Mouse (Mus musculus) megakaryocyte-erythroid progenitor cell, adult 5-6 weeks (primary cell): ENCODE results near the gene Slc6a2. TPM values are rescaled to one million over a fixed set of nuclear protein-coding genes. Genes with fewer than 3 reads are reported as not detected.

Source experiments
- ATAC-seq: replicated peaks from 2 replicates; pipeline ENCODE4 v1.8.0; 2016; ENCODE audit warnings: mild to moderate bottlenecking, inconsistent platforms; ENCODE audit not compliant: severe bottlenecking, poor library complexity, low FRiP score, low TSS enrichment
- total RNA-seq, 2 experiments: library from RNA; stranded (forward) in 1 of 2; stranded (reverse) in 1 of 2; fragments of 200-1000, 215-1000 nt in 1 of 2; fragments of >200 nt in 1 of 2; fragmentation: Nextera tagmentation in 1 of 2; gene quantifications; 2 replicates each; pipeline ENCODE4 v1.2.3; 2014 to 2017

The Slc6a2 gene
- not detected in 2 replicates for total RNA-seq (2014; fragmentation: Nextera tagmentation)
- not detected in 2 replicates for total RNA-seq (2017)

DNA sequence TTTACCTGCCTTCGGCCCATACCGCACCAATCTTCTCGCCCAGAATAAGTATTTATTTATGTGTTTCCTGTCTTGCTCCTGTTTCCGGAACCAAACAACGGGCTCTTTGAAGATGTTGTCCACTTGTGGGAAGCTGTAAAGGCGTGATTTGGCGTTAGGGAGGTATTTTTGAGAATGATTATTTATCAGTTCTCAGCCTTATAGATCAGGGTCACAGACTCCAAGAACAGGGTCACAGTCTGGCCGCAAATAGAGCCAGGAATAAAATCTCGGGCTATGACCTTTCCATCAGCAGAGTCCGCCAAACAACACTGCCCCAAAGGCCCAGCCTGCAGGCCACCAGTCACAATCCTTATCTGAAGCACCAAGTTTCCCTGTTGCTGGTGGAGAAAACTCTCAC is at the start of gene Slc6a2:
Gene Slc6a2, plus strand, starts transcription at position 301 of the 400 bp plus-strand sequence.
- no peak for ATAC-seq

DNA sequence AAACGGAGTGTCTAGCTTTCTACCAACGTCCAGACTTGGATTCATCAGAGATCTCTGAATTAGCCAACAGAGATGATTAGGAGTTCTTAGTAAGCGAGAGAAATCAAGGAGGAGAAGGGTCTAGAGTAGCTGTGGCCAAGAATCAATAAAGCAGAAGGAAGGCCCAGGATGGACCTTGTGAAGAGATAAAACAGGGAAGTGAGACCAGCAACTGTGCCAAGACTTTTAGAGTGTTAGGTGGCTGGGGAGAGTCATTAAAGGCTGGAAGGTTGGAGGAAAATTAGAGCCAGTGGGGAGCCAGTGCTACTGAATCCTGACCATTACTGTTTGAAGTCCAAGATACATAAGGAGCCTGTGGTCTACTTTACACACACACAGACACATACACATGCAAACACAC is 48.4 kb upstream of the Slc6a2 start:
- ATAC-seq = no peak

DNA sequence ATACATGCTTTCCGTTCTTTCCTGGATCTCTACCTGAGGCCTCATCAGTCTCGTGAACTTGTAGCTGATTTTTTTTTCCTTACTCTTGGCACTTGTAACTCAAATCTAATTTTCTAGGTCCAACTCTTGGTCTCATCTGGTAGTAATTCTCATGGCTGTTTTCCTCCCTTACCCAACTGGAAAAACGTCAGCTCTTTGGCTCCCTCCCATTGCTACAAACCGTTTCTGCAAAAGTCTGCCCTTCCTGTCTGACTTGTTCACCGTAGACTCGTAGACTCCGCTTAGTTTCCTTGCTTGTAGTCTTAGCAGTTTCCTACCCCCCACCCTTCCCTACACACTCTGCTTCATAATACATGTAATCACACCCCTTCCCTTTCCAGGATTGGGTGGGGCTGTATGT is 46.5 kb upstream of the Slc6a2 start:
- no peak for ATAC-seq

DNA sequence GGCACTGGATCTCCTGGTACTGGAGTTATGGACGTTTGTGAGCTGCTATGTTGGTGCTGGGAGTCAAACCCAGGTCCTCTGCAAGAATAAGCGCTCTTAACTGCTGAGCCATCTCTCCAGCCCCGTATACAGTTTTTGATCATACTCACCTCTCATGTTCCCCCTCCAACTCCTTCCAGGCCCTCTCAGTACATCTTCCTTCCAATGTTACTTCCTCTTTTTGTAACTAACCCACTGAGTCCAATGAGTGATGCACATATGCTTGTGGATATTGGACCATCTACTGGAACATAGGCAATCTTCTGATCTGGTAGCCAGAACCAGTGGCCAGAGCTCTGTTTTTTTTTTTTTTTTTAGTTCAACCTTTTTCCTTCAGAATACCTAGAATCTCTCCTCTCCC is 43.8 kb upstream of the Slc6a2 start:
- no peak for ATAC-seq

DNA sequence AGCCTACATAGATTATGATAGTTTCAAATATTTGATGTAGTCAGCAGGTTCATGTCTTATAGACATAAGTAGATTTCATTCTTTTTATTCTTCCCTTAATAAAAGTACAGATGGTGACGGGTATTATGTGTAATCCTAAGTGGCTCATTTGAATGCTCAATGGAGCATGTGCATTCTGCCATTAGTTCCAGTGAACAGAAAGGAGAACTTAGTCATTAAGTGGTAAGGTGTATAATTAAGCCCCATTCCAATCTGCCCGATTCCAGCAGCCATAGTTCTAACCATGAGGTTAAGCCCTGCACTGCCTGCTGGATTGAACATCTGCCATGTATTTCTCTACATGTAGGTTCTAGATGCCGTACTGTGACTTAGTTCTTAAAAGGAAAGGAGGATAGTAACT is 38.1 kb upstream of the Slc6a2 start:
- no peak for ATAC-seq

DNA sequence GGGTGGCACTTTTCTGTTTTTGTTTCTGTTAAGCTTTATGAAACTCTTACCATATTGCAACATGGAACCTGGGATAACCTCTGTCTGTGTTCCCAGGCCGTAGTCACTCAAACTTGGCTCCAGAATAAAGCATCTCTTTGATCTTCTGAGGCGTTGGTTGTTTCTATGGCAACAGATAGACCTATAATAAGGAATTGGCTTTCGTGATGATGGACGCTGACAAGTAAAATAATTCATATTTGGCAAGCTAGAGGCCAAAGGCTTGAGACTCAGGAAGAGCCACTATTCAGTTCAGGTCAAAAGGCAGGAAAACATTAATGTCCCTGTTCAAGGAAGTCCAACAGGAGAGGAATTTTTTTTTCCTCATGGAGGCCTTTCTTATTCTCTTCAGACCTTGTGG is 30.9 kb upstream of the Slc6a2 start:
- ATAC-seq = no peak

DNA sequence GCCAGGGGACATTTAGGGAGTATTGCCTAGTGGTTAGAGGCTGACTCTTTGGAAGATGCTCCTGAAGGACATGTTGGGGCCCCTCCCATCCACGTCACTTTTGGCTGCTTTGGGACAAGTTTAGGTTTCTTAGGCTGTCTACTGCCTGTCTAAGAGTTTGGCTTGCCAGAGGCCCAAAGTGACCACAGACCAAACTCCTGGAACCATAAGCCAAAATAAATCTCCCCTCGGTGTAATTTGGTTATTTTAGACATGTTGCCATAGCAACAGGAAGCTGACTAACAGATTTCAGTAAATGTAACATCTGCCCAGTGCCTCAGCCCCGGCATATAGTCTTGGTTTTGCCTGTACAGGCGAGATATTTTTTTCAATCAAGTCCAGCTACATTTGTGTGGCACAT is 21.8 kb upstream of the Slc6a2 start:
- ATAC-seq = no peak

DNA sequence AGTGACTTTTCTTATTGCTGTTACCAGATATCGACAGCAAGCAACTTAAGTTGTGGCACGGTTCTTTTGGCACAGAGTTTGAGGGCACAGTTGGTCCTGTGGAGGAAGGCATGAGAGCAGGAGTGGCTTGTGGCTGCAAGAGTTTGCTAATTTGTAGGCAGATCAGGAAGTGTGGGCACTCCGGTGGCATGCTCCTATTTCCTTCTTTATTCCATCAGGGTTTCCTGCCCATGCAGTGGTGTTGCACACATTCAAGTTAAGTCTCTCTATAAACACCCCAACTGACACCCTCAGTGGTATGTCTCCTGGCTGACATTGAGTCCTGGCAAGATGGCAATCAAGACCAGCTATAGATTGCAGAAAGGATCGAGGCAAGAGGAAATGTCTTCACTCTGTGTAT is 10.8 kb upstream of the Slc6a2 start:
- no peak for ATAC-seq

DNA sequence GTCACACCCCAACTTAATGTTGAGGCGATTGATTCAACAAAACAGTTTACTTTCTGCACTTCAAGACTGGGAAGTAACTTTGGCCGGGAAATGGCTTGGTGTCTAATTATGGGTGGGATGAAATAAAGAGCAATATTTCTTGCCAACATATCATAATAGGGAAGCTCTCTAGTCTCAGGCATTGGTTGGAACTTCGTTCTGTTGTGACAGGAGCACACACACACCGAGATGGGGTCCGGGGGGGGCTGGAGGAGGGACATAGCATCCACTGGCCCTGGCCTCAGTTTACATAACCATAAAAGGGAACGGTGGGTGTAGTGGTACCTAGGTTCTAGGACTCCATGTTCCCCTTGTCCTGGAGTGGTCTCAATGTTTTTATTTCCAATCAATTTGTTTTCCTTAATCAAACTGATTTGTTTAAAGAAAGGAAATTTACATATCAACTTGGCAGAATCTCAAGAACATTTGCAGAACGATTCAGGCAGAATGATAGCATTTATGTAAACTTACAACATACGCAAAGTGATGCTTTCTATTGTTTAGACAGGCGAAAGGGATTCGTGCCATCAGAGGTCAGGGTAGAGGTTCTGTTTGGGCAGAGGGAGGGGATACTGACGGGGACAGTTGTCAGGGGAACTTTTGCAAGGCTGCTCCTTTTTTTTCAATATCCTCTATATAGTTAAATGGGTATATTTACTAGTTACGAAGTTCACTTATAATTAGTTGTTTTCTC is 9.1 kb upstream of the Slc6a2 start:
- no peak for ATAC-seq

DNA sequence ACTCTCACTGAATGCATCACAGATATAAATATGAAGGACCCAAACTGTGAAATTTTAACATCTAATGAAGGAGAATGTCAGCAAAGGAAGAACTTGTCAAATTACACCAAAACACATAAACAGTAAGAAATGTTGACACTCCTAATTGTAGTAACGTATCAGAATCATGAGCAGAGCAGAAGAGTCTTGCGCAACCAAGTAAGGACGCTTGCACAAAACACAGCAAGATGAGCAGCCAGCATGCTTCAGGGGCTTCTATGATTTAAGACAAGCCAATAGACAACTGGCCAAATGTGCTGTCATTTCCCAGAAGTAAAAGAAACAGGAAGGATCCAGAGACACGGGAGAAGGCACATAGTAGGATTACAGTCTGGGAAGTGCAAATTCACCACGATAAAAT is 5.8 kb upstream of the Slc6a2 start:
- no peak for ATAC-seq

DNA sequence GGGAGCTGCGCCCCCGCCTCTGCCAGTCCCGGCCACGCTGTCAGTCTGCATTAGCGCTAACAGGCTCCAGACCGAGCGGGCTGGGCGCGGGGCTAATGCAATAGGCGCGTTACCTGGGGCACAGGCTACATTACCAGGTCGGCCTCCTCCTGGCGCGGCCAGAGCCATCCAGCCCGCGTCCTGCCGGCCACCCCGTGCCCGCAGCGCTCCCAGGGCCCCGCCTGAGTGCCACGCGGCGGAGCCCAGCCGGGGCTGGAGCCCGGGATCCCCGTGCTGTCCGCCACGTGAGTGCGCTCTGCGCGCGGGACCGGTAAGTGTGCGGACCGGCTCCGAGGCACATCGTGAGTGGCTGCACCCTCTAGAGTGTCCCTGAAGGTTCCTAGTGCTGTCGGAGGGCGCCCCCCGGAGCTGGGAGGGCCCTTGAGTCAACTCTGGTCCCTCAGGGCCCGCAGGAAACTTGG is 602 bp downstream of the Slc6a2 start:
- ATAC-seq = no peak

DNA sequence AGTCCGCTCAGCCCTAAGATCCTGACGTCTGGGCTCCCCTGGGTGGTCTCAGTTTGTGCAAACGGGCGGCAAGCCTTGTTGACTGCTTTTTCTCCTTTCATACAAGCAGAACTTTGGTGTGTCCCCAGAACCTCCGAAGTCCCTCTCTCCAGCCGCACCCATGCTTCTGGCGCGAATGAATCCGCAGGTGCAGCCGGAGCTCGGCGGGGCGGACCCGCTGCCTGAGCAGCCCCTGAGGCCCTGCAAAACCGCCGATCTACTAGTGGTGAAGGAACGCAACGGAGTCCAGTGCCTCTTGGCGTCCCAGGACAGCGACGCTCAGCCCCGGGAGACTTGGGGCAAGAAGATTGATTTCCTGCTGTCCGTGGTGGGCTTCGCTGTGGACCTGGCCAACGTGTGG is 1.2 kb downstream of the Slc6a2 start:
- ATAC-seq = no peak

DNA sequence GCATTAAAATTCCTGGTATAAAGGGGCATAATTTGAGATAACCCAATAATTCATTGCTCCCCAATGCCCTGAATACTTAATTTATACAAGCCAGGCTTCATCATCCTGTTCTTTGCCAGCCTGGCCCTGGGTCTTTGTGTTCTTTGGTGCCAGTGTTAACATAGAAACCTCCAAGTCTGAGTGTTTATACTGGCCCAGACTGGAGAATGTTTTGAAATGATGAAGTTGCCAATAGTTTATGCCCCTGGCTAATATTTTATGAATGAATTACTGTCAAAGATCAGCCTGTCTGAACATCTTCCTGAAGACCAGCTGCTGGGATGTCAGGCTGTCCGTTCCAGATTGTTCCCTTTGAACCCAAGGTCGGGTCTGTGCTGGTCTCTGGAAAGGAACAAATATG is 4.7 kb downstream of the Slc6a2 start:
- ATAC-seq = no peak

DNA sequence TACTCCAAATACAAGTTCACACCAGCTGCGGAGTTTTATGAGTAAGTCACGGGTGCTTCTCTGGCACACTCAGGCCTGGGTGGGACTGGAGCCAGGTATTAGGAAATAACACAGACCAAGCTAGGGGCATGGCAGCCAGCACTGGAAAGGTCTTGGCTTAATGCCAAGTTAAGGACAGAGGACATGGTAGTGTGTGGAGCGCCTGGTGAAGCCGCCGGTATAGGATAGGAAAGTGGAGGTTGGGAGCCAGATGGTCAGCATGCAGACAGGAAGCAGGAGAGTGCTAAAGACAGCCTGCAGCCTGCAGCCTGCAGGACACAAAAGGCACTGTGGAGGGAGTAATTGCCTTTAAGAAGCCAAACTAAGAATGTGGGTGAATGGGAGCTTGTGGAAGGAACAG is 13.1 kb downstream of the Slc6a2 start:
- no peak for ATAC-seq

DNA sequence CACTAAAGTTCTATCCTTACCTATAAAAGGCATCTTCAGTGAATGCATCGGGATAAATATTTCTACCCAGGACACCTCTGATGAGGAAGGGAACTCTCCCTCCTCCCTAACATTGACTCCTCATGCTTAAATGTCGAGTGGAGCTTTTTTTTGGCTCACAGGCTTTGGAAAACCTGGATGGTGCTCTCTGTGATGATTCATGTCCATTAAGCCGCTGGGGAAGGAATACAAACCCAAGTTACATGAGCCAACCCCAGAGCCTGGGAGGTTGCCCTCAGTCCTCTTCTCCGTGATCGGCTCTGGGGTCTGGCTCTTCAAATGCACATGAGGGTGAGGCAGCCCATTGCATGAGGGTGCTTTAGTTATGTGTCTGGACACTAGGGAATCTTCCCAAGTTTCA is 16.8 kb downstream of the Slc6a2 start:
- no peak for ATAC-seq

DNA sequence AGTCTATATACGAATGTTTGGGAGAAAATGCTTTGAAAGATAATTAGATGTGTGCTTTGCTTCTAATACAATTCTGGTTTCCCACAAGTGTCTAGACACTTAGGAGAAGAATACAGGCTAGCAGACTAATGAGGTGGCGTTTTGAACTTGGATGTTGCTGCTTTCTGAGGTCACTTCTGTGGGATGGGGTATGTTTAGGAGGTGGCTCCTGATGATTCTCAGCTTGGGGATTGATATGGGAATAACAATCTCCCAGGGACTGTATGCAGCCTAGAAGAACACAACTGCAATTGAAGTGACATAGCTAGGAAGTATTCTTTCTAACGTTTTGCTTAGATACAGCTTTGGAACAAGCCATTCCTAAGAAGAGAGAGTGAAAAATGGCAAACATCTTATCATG is 22.6 kb downstream of the Slc6a2 start:
- no peak for ATAC-seq

DNA sequence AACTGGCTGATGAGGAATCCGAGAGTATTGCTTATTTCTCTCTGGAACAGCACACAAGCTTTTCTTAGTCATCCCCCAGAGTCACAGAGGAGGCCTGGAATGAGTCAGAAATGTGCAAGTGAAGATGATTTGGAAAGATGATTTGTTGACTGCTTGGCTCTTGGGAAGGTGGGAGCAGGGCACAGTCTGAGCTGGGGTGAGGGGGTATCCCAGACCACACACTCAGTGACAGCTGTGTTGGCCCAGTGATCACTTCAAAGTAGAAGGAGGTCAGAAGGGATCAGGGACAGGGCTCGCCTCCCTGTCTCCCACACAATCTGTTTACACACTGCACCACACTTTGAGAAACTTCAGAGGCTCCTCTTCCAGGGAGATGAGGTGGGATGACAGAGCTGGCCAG is 24.5 kb downstream of the Slc6a2 start:
- no peak for ATAC-seq

DNA sequence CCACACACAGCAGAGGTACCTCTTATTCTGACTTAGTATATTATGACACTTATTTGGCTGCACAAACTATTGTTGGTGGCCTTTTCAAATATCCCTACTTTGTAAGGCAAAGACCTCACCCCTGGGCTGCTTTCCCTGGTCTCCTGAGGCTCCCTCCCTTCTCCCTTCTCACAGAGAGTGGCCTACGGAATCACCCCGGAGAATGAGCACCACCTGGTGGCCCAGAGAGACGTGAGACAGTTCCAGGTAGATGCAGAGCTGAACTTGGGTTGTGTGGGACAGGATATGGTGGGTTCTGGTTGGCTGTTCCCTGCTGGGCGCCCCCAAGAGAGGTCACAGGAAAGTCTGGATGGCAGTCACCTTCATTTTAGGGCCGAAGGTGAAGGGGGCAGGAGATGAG is 37.0 kb downstream of the Slc6a2 start:
- 0 out of 2 replicates have a peak, but pooled peaks have one; percentile 50 for ATAC-seq

DNA sequence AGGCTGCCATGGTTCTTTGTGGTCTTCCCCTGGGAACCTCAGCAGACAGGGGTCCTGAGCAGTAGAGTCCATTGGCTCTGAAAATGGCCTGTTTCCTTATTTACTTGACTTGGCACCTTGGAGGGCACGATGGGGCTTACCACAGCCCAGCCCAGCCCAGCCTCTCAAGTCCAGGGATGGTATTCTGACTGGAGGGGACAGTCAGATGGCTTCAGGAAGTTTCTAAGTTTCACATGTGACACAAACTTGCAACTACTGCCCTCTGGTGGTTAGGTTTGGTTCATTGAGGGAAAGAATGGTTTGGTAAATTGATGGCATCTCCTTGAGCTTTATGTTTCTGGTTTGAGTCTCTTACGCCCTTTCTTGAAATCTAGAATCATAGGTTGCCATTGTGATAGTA is 38.7 kb downstream of the Slc6a2 start:
- no peak for ATAC-seq

DNA sequence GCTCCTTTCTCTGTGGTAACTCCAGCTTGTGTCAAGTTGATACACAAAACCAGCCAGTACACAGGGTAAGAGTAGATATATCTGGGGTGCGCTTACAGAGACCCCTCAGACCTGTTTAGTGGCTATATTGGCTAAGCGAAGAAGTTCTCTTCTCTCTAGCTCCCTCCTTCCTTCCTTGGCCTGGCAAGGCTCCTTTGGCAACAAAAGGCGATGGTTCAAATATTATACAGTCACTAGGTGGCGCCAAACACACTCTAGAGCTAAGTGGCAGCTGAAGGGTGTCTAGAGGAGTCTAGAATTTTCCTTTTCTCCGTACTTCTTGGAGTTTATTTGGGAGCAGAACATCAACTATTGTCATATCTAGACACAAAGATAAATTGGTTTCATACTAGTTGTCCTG is 50.4 kb downstream of the Slc6a2 start:
- peak; percentile 85 for ATAC-seq

DNA sequence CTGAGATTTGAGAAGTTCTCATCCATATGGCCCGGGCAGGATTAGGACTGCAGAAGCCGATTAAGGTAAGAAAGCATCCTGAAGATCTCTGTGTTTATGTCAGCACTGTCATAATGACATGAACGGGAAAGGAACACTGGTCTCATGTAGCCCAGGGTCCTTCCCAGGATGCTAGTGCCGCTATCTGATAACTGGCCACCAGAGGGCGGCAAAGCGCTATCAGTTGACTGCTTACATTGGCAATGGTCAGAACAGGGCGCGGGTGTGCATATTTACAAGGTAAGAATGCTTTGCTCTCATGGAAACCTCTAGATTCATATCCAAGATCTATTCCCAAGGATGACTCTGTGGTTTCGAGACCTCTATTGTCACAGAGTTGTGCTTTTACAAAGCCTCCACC is 51.6 kb downstream of the Slc6a2 start:
- peak; percentile 91 for ATAC-seq

DNA sequence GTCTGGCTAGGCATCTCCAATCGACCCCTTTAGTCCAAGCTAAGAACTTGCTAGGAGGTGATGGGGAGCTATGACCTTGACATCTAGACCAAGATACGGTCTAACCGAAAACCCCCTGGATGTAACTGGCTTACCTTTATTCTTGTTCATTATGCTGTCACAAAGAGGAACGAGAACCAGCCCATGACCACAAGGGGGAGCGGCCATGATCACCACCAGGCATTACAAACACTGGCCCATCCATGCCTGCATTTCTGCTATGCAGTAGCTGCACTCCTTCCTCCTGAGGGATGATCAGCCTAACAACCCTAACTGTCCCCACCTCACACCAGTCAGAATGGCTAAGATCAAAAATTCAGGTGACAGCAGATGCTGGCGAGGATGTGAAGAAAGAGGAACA is 52.3 kb downstream of the Slc6a2 start:
- no peak for ATAC-seq
